In genomic region chr9:59486549-59487065, GRCm38 (mm10) we compare ENCODE assay signal across 8 mouse cellular contexts. TPM values are rescaled to one million over a fixed set of nuclear protein-coding genes. Genes with fewer than 3 reads are reported as not detected.
DNase-seq lines count a peak whose midpoint lies in the region; ATAC-seq and TF ChIP-seq lines count a peak whose summit lies in the region.

Gene Arih1 (minus strand): TSS chr9:59486618.

- H3K27ac ChIP-seq in ES-Bruce4 (ENCODE audit: insufficient read depth, low read length), result peak within 1 kb of the TSS; percentile 68
- H3K27ac ChIP-seq in forebrain, embryonic 13.5 days, result peak within 1 kb of the TSS; percentile 100
- peak within 1 kb of the TSS; percentile 100 for H3K27ac ChIP-seq in liver, postnatal 0 days (ENCODE audit: low read depth)
- H3K27ac ChIP-seq in neural tube, embryonic 14.5 days (ENCODE audit: low read depth, low read length), result peak within 1 kb of the TSS; percentile 99

- H3K36me3 ChIP-seq in ES-Bruce4 (ENCODE audit: control insufficient read depth, insufficient read depth, low read length, poor library complexity, severe bottlenecking), result 0 out of 2 replicates have a peak, but pooled peaks cover 2% of the 10 kb centered on the region
- no peaks in the 10 kb centered on the region for H3K36me3 ChIP-seq in forebrain, embryonic 13.5 days (ENCODE audit: poor library complexity, severe bottlenecking)
- H3K36me3 ChIP-seq in liver, postnatal 0 days (replicated peaks; ENCODE audit: insufficient read depth, low read length), result no peaks in the 10 kb centered on the region
- H3K36me3 ChIP-seq in neural tube, embryonic 14.5 days (ENCODE audit: control insufficient read depth, insufficient read depth, low read length), result no peaks in the 10 kb centered on the region

- H3K4me2 ChIP-seq in forebrain, embryonic 13.5 days, result peak within 1 kb of the TSS; percentile 84
- peak within 1 kb of the TSS; percentile 96 for H3K4me2 ChIP-seq in liver, postnatal 0 days (ENCODE audit: low read depth, low read length)
- peak within 1 kb of the TSS; percentile 97 for H3K4me2 ChIP-seq in neural tube, embryonic 14.5 days (ENCODE audit: low read depth, low read length)

- peak within 1 kb of the TSS; percentile 83 for H3K9ac ChIP-seq in ES-Bruce4 (ENCODE audit: low read depth, poor library complexity, severe bottlenecking)
- peak within 1 kb of the TSS; percentile 99 for H3K9ac ChIP-seq in forebrain, embryonic 13.5 days
- peak within 1 kb of the TSS; percentile 99 for H3K9ac ChIP-seq in liver, postnatal 0 days (replicated peaks)
- peak within 1 kb of the TSS; percentile 99 for H3K9ac ChIP-seq in neural tube, embryonic 14.5 days (replicated peaks; ENCODE audit: low read depth, low read length)

- intact Hi-C loops in heart, postnatal 10 days (cut with DNase I), result loop anchor here (2.0 to 5.0 kb wide), 4 partner anchors 54 to 194 kb away; partner anchors contain the start of genes Adpgk, Bbs4 and Pkm

- peak; percentile 97 for ATAC-seq in cerebellum, adult (ENCODE audit: insufficient number of reproducible peaks, low FRiP score, low TSS enrichment)
- ATAC-seq in forebrain, embryonic 13.5 days, result peak; percentile 99
- peak; percentile 92 for ATAC-seq in liver, postnatal 0 days
- ATAC-seq in neural tube, embryonic 14.5 days (ENCODE audit: low read depth), result peak; percentile 98

- H3K27me3 ChIP-seq in ES-Bruce4 (ENCODE audit: control insufficient read depth, insufficient read depth, low read length, poor library complexity, severe bottlenecking), result no peaks in the 10 kb centered on the region
- no peaks in the 10 kb centered on the region for H3K27me3 ChIP-seq in forebrain, embryonic 13.5 days
- H3K27me3 ChIP-seq in liver, postnatal 0 days (ENCODE audit: insufficient read depth, low read length), result no peaks in the 10 kb centered on the region
- H3K27me3 ChIP-seq in neural tube, embryonic 14.5 days (ENCODE audit: control insufficient read depth, insufficient read depth, low read length), result no peaks in the 10 kb centered on the region

- TF ChIP-seq CTCF in ES-Bruce4 (IDR thresholded peaks at IDR 0.05; ENCODE audit: low read depth, low read length), result no peak
- TF ChIP-seq CTCF in liver, postnatal 0 days (IDR thresholded peaks at IDR 0.05; ENCODE audit: low read depth), result 0 out of 2 replicates have a peak, but pooled peaks have one; percentile 9

- TF ChIP-seq POLR2A in ES-Bruce4 (IDR thresholded peaks at IDR 0.05; ENCODE audit: insufficient read depth, low read length), result peak; percentile 92

- H3K9me3 ChIP-seq in ES-Bruce4 (replicated peaks; ENCODE audit: control insufficient read depth, insufficient read depth, low read length, poor library complexity, severe bottlenecking), result no peaks in the 10 kb centered on the region
- no peaks in the 10 kb centered on the region for H3K9me3 ChIP-seq in forebrain, embryonic 13.5 days (replicated peaks)
- H3K9me3 ChIP-seq in liver, postnatal 0 days (ENCODE audit: low read length), result no peaks in the 10 kb centered on the region
- no peaks in the 10 kb centered on the region for H3K9me3 ChIP-seq in neural tube, embryonic 14.5 days (ENCODE audit: control insufficient read depth, low read length)

- WGBS in forebrain, embryonic 13.5 days, result under 1% methylated on average over 54 of the region's 56 CpGs
- 0% methylated on average over 53 of the region's 56 CpGs for WGBS in large intestine, adult 2 months
- under 1% methylated on average over 52 of the region's 56 CpGs for WGBS in liver, postnatal 0 days (ENCODE audit: insufficient replicate concordance)
- under 1% methylated on average over 51 of the region's 56 CpGs for WGBS in neural tube, embryonic 14.5 days

- DNase-seq in heart, postnatal 10 days, result peak; percentile 98 to 99
- DNase-seq in large intestine, adult 2 months (ENCODE audit: low read depth, low spot score), result peak; percentile 87
- DNase-seq in liver, postnatal 0 days, result peak; percentile 99
- peak; percentile 100 for DNase-seq in testis, postnatal 10 days (ENCODE audit: low spot score)

- TF ChIP-seq EP300 in ES-Bruce4 (IDR thresholded peaks at IDR 0.05; ENCODE audit: insufficient read depth, low read depth, low read length), result no peak; the same call in 1 of the 2 replicates
- peak; percentile 65; the same call in 1 of the 2 replicates for TF ChIP-seq EP300 in liver, postnatal 0 days (IDR thresholded peaks at IDR 0.05; ENCODE audit: low read depth)

- no peaks in the 10 kb centered on the region for H3K4me1 ChIP-seq in ES-Bruce4 (ENCODE audit: control insufficient read depth, insufficient read depth, low read length)
- H3K4me1 ChIP-seq in forebrain, embryonic 13.5 days, result peaks cover 27% of the 10 kb centered on the region
- H3K4me1 ChIP-seq in liver, postnatal 0 days (ENCODE audit: insufficient read depth), result peaks cover 20% of the 10 kb centered on the region
- peaks cover 21% of the 10 kb centered on the region for H3K4me1 ChIP-seq in neural tube, embryonic 14.5 days (ENCODE audit: control insufficient read depth, insufficient read depth, low read length)

- peak within 1 kb of the TSS; percentile 93 for H3K4me3 ChIP-seq in ES-Bruce4 (ENCODE audit: low read depth, low read length)
- peak within 1 kb of the TSS; percentile 100 for H3K4me3 ChIP-seq in forebrain, embryonic 13.5 days
- H3K4me3 ChIP-seq in liver, postnatal 0 days (ENCODE audit: low read depth, low read length), result peak within 1 kb of the TSS; percentile 97
- H3K4me3 ChIP-seq in neural tube, embryonic 14.5 days (ENCODE audit: low read depth, low read length), result peak within 1 kb of the TSS; percentile 100

RNA-seq across cellular contexts. Expression of gene Arih1, which starts in this region (rescaled TPM):
- polyA plus RNA-seq in ES-Bruce4 (2011; ENCODE audit: insufficient read depth, insufficient read length, low read depth, missing spikeins), result 127 and 152 TPM in 2 replicates
- 18.0 and 19.0 TPM in 2 replicates for polyA plus RNA-seq in forebrain, embryonic 13.5 days (2015; fragmentation: Nextera tagmentation; extraction: Ambion mirVana)
- total RNA-seq in heart, postnatal 10 days (2021), result 10 to 100 TPM; 83.9 to 90.7 TPM
- 14.3 and 19.3 TPM in 2 replicates for polyA plus RNA-seq in large intestine, adult 2 months (2012; rRNA removed)
- polyA plus RNA-seq in liver, postnatal 0 days (2015; fragmentation: Nextera tagmentation; extraction: Ambion mirVana), result 3.4 and 4.1 TPM in 2 replicates
- polyA plus RNA-seq in neural tube, embryonic 14.5 days (2014; fragmentation: Nextera tagmentation; extraction: Ambion mirVana), result 17.7 and 20.0 TPM in 2 replicates

Comparison
In these comparisons a context has a peak if more than half of its experiments do, and no peak if none do; other contexts are left out.
1. Peak in every context shown above with its lines: DNase-seq, ATAC-seq, H3K4me3 ChIP-seq and H3K27ac ChIP-seq.